Mouse (Mus musculus) CH12.LX (cell line): Measurements from ENCODE around the gene Rev3l.
"Not testable (repeated sequence)": the region's sequence is repeated elsewhere in the genome, so short reads cannot be mapped to it uniquely, and the experiment has no call there.

ENCODE experiments used
- CHD2 ChIP-seq: IDR thresholded peaks from 2 replicates; pipeline ENCODE4 v1.6.1; 2011; ENCODE audit warnings: low read length, improper control_type of control experiment
- CTCF ChIP-seq, 2 experiments: IDR thresholded peaks in 1 of 2; conservative IDR thresholded peaks in 1 of 2; 2 replicates each; pipeline ENCODE4 v1.5.1; 2011 to 2012; ENCODE audit warnings: low read depth in 2 of 2, low read length in 2 of 2, improper control_type of control experiment in 1 of 2, inconsistent platforms in 1 of 2, mild to moderate bottlenecking in 1 of 2, moderate library complexity in 1 of 2
- POLR2A ChIP-seq: IDR thresholded peaks from 2 replicates; pipeline ENCODE4 v1.6.1; 2011; ENCODE audit warnings: low read depth, mild to moderate bottlenecking, improper control_type of control experiment, low read length

GRCm38 (mm10) chr10:39924556-39924955 is 192.6 kb downstream of the Rev3l start:
- TF ChIP-seq CHD2; CTCF (conservative IDR thresholded peaks at IDR 0.05 in 1 of 2, IDR thresholded peaks at IDR 0.05 in 1 of 2; ENCODE audit: low read depth in 2 of 2, low read length in 2 of 2); POLR2A: not testable (repeated sequence)
